Mouse (Mus musculus) stomach, embryonic 14.5 days (tissue): ENCODE measurements around the gene Sfrp2. TPM values are rescaled to one million over a fixed set of nuclear protein-coding genes. Genes with fewer than 3 reads are reported as not detected.

Experiments
- ATAC-seq: fragments of 200-750 bp; cut with Nextera tagmentation; 2 replicates; pipeline ENCODE4 v1.8.0; 2017; ENCODE audit warnings: low read depth, moderate TSS enrichment; ENCODE audit not compliant: insufficient number of reproducible peaks, insufficient read depth, low FRiP score
- H3K27ac ChIP-seq: fragments of 300-500 bp; sonication (generic); 2 replicates; pipeline ENCODE4 v1.5.1; 2014; ENCODE audit warnings: mild to moderate bottlenecking, low read length, moderate library complexity, mixed read lengths
- H3K27me3 ChIP-seq: fragments of 300-500 bp; sonication (generic); 2 replicates; pipeline ENCODE4 v1.6.1; 2014; ENCODE audit warnings: low read length, control low read depth, mixed read lengths; ENCODE audit not compliant: control insufficient read depth, insufficient read depth
- H3K36me3 ChIP-seq: fragments of 300-500 bp; sonication (generic); 2 replicates; pipeline ENCODE4 v1.6.1; 2014; ENCODE audit warnings: mild to moderate bottlenecking, control low read depth, low read length, moderate library complexity, mixed read lengths; ENCODE audit not compliant: control insufficient read depth, insufficient read depth
- H3K4me1 ChIP-seq: fragments of 300-500 bp; sonication (generic); 2 replicates; pipeline ENCODE4 v1.6.1; 2014; ENCODE audit warnings: low read length, control low read depth, mixed read lengths; ENCODE audit not compliant: control insufficient read depth, insufficient read depth
- H3K4me2 ChIP-seq: fragments of 300-500 bp; sonication (generic); replicated peaks from 2 replicates; pipeline ENCODE4 v1.6.1; 2014; ENCODE audit warnings: low read depth, low read length, control low read depth
- H3K4me3 ChIP-seq: fragments of 300-500 bp; sonication (generic); 2 replicates; pipeline ENCODE4 v1.5.1; 2014; ENCODE audit warnings: low read depth, low read length, control low read depth
- H3K9ac ChIP-seq: fragments of 300-500 bp; sonication (generic); replicated peaks from 2 replicates; pipeline ENCODE4 v1.6.1; 2014; ENCODE audit warnings: low read depth, mild to moderate bottlenecking, control low read depth, low read length, moderate library complexity, mixed read lengths
- H3K9me3 ChIP-seq: fragments of 300-500 bp; sonication (generic); 2 replicates; pipeline ENCODE4 v1.6.1; 2016; ENCODE audit warnings: low read depth, low read length, control low read depth; ENCODE audit not compliant: control insufficient read depth
- WGBS: fragments of 180-500 bp; shearing (Covaris S2); extraction: QIAGEN DNeasy Blood & Tissue Kit; methylation state at CpG from one replicate; pipeline ENCODE4 v1.1.7; 2014; 5-methylcytosine and 5-hydroxymethylcytosine counted together
- polyA plus RNA-seq: library from polyadenylated mRNA; unstranded; fragments of >200 nt; fragmentation: Nextera tagmentation; extraction: Ambion mirVana; gene quantifications from 2 replicates; pipeline ENCODE4 v1.2.1, GENCODE M21; 2014

Sfrp2 gene
- polyA plus RNA-seq, 1 experiment from 2014 or later, result 171 TPM

GRCm38 (mm10) chr3:83766726-83767070 lies 577 bp downstream of the Sfrp2 start:
- Histone ChIP-seq H3K36me3 (peaks cover 4% of the 10 kb centered on the region; the same call in 1 of the 2 replicates), H3K4me2 (peak overlapping the region; percentile 82), H3K4me3 (peak overlapping the region; percentile 51), H3K9me3 (no peaks in the 10 kb centered on the region), H3K4me1 (peaks cover 9% of the 10 kb centered on the region; the same call in 1 of the 2 replicates), H3K9ac (peak overlapping the region; percentile 53), H3K27ac (peak overlapping the region; percentile 44; the same call in 1 of the 2 replicates), H3K27me3 (no peaks in the 10 kb centered on the region)
- 0% methylated on average over 25 of the region's 25 CpGs for WGBS
- ATAC-seq, result peak; percentile 21; the same call in 1 of the 2 replicates

GRCm38 (mm10) chr3:83767121-83767520 lies 1.0 kb downstream of the Sfrp2 start:
- Histone ChIP-seq H3K4me3 (peak overlapping the region; percentile 51), H3K9ac (peak overlapping the region; percentile 53), H3K4me1 (peaks cover 9% of the 10 kb centered on the region; the same call in 1 of the 2 replicates), H3K4me2 (peak overlapping the region; percentile 82), H3K36me3 (peaks cover 6% of the 10 kb centered on the region; the same call in 1 of the 2 replicates), H3K27me3 (no peaks in the 10 kb centered on the region), H3K27ac (no peak overlapping the region), H3K9me3 (no peaks in the 10 kb centered on the region)
- WGBS, result 9% methylated on average over 10 of the region's 10 CpGs
- no peak for ATAC-seq

- H3K27me3 ChIP-seq, result no peaks in the 10 kb centered on the region
- no peak overlapping the region for H3K9ac ChIP-seq
- H3K9me3 ChIP-seq, result no peaks in the 10 kb centered on the region
- no peak for ATAC-seq
- H3K27ac ChIP-seq, result no peak overlapping the region
- peaks cover 15% of the 10 kb centered on the region; the same call in 1 of the 2 replicates for H3K36me3 ChIP-seq
- peak overlapping the region; percentile 82 for H3K4me2 ChIP-seq
- 41% methylated on average over 11 of the region's 11 CpGs for WGBS
- peaks cover 9% of the 10 kb centered on the region; the same call in 1 of the 2 replicates for H3K4me1 ChIP-seq
- peak overlapping the region; percentile 51 for H3K4me3 ChIP-seq
Measured at GRCm38 (mm10) chr3:83768293-83769035, 2.3 kb downstream of the Sfrp2 start.

GRCm38 (mm10) chr3:83769036-83769410 lies 2.9 kb downstream of the Sfrp2 start:
- H3K9me3 ChIP-seq, result no peaks in the 10 kb centered on the region
- H3K9ac ChIP-seq, result no peak overlapping the region
- WGBS, result 33% methylated on average over 10 of the region's 10 CpGs
- H3K27me3 ChIP-seq, result no peaks in the 10 kb centered on the region
- H3K36me3 ChIP-seq, result peaks cover 15% of the 10 kb centered on the region; the same call in 1 of the 2 replicates
- ATAC-seq, result no peak
- H3K4me1 ChIP-seq, result peaks cover 9% of the 10 kb centered on the region; the same call in 1 of the 2 replicates
- no peak overlapping the region for H3K27ac ChIP-seq
- peak overlapping the region; percentile 51; the same call in 1 of the 2 replicates for H3K4me3 ChIP-seq
- H3K4me2 ChIP-seq, result peak overlapping the region; percentile 82

GRCm38 (mm10) chr3:83771160-83771869 lies 5.2 kb downstream of the Sfrp2 start:
- H3K9ac ChIP-seq, result no peak overlapping the region
- no peak overlapping the region for H3K4me3 ChIP-seq
- WGBS, result 78% methylated on average over 10 of the region's 10 CpGs
- H3K27me3 ChIP-seq, result no peaks in the 10 kb centered on the region
- peaks cover 15% of the 10 kb centered on the region; the same call in 1 of the 2 replicates for H3K36me3 ChIP-seq
- no peak overlapping the region for H3K27ac ChIP-seq
- ATAC-seq, result no peak
- H3K9me3 ChIP-seq, result no peaks in the 10 kb centered on the region
- no peak overlapping the region for H3K4me2 ChIP-seq
- 0 out of 2 replicates have a peak, but pooled peaks cover 7% of the 10 kb centered on the region for H3K4me1 ChIP-seq

GRCm38 (mm10) chr3:83773281-83773680 lies 7.2 kb downstream of the Sfrp2 start:
- no peak for ATAC-seq
- Histone ChIP-seq H3K36me3 (peaks cover 15% of the 10 kb centered on the region; the same call in 1 of the 2 replicates), H3K27ac (no peak overlapping the region), H3K27me3 (no peaks in the 10 kb centered on the region), H3K4me2 (no peak overlapping the region), H3K4me3 (no peak overlapping the region), H3K9me3 (no peaks in the 10 kb centered on the region), H3K9ac (no peak overlapping the region), H3K4me1 (0 out of 2 replicates have a peak, but pooled peaks cover 7% of the 10 kb centered on the region)
- WGBS, result 93% methylated on average over 18 of the region's 18 CpGs

- 78% methylated on average over 9 of the region's 9 CpGs for WGBS
- no peak overlapping the region for H3K9ac ChIP-seq
- H3K27me3 ChIP-seq, result no peaks in the 10 kb centered on the region
- H3K4me2 ChIP-seq, result no peak overlapping the region
- no peaks in the 10 kb centered on the region for H3K9me3 ChIP-seq
- H3K27ac ChIP-seq, result no peak overlapping the region
- peaks cover 11% of the 10 kb centered on the region; the same call in 1 of the 2 replicates for H3K36me3 ChIP-seq
- no peak for ATAC-seq
- no peak overlapping the region for H3K4me3 ChIP-seq
- 0 out of 2 replicates have a peak, but pooled peaks cover 3% of the 10 kb centered on the region for H3K4me1 ChIP-seq
Measured at GRCm38 (mm10) chr3:83775403-83775802, 9.3 kb downstream of the Sfrp2 start.

GRCm38 (mm10) chr3:83781460-83782222 lies 15.5 kb downstream of the Sfrp2 start:
- Histone ChIP-seq H3K9ac (no peak overlapping the region), H3K27ac (no peak overlapping the region)
- 79% methylated on average over 10 of the region's 10 CpGs for WGBS

More at GRCm38 (mm10) chr3:83781460-83782222, 15.5 kb downstream of the Sfrp2 start:
- peaks cover 15% of the 10 kb centered on the region; the same call in 1 of the 2 replicates for H3K4me1 ChIP-seq
- H3K4me2 ChIP-seq, result no peak overlapping the region
- ATAC-seq, result no peak
- no peaks in the 10 kb centered on the region for H3K36me3 ChIP-seq
- no peaks in the 10 kb centered on the region for H3K27me3 ChIP-seq
- no peaks in the 10 kb centered on the region for H3K9me3 ChIP-seq
- H3K4me3 ChIP-seq, result no peak overlapping the region
